ENCODE assay signal across 27 mouse cellular contexts in the genomic region with DNA sequence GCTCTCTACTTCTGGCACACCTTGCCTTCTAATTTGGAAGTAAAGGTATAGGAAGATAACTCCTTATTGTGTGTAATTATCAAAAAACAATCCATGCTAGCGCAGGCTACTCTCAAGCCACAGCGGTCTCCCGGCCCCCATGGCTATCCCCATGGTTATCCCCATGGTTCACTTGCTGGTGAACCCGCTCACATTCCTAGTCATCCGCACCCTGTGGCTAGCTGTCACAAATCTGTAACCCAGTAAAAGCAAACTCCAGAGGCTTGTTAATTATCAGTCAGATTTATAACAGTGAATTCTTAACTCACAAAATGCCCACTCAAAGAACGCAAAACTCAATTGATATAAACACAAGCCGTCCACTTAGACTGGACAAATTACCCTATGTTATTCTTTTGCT. TPM values are rescaled to one million over a fixed set of nuclear protein-coding genes. Genes with fewer than 3 reads are reported as not detected.
A peak's percentile ranks its signal among the peaks of the same experiment; 100 is the strongest.
DNase-seq lines count a peak whose midpoint lies in the region; ATAC-seq and TF ChIP-seq lines count a peak whose summit lies in the region.
"Had no signal": no experiment of that assay in that cellular context is flagged by ENCODE, and none has a peak within 500 bp of the region (broad histone marks: within the 10 kb centered on the region; RNA-seq: fewer than 3 reads in every experiment).

No protein-coding gene starts in this region.

- 68% methylated on average over 7 of the region's 7 CpGs for WGBS in kidney, postnatal 0 days

- no peak for ATAC-seq in kidney, postnatal 0 days (replicated peaks; ENCODE audit: low FRiP score, low read depth)
- no peak for ATAC-seq in monocyte, adult 5-6 weeks (replicated peaks; ENCODE audit: insufficient number of reproducible peaks, low FRiP score, low TSS enrichment, poor library complexity, severe bottlenecking)
- no peak for ATAC-seq in inflammation-experienced regulatory T-cells, adult 6 months
- ATAC-seq: CD4-positive, CD25-positive, alpha-beta regulatory T cell, adult 4 months; forebrain, embryonic 16.5 days had no signal

- H3K9ac ChIP-seq in kidney, postnatal 0 days (ENCODE audit: low read depth, low read length): no peak overlapping the region
- H3K9ac ChIP-seq: embryonic facial prominence, embryonic 12.5 days; embryonic facial prominence, embryonic 15.5 days; forebrain, embryonic 12.5 days; heart, embryonic 12.5 days; heart, embryonic 15.5 days; hindbrain, embryonic 14.5 days had no signal

- peak; percentile 37 to 46 for DNase-seq in kidney, adult 8-10 months
- peak; percentile 75 for DNase-seq in kidney, adult 9 months
- peak; percentile 12 for DNase-seq in kidney, postnatal 0 days (ENCODE audit: low spot score)
- DNase-seq in kidney, postnatal 25 days: peak; percentile 31 to 52
- DNase-seq in yolk sac, embryonic 10.5 days (ENCODE audit: low spot score): no peak
- DNase-seq in thymus, adult 18-20 months: no peak
- DNase-seq: adrenal gland, adult 2 months; adrenal gland, postnatal 14 days; cerebellum, adult 11 months; cerebellum, adult 2 months; cerebellum, adult 9-11 months; cerebellum, postnatal 25 days; gastrocnemius, adult 2 months; gastrocnemius, postnatal 25 days; heart, adult 18-20 months; heart, postnatal 14 days; heart, postnatal 4 days had no signal

- no peak overlapping the region for H3K4me3 ChIP-seq in kidney, postnatal 0 days (replicated peaks; ENCODE audit: low read depth, low read length)
- H3K4me3 ChIP-seq: embryonic facial prominence, embryonic 12.5 days; embryonic facial prominence, embryonic 15.5 days; forebrain, embryonic 12.5 days; gastrocnemius, adult 2 months; heart, embryonic 12.5 days; heart, embryonic 15.5 days had no signal

- no peaks in the 10 kb centered on the region for H3K27me3 ChIP-seq in kidney, postnatal 0 days (ENCODE audit: insufficient read depth, low read length)
- H3K27me3 ChIP-seq: embryonic facial prominence, embryonic 12.5 days; embryonic facial prominence, embryonic 15.5 days; forebrain, embryonic 12.5 days; heart, embryonic 12.5 days; heart, embryonic 15.5 days had no signal

- H3K36me3 ChIP-seq in kidney, postnatal 0 days (ENCODE audit: insufficient read depth, low read length): no peaks in the 10 kb centered on the region
- H3K36me3 ChIP-seq: embryonic facial prominence, embryonic 12.5 days; embryonic facial prominence, embryonic 15.5 days; forebrain, embryonic 12.5 days; heart, embryonic 15.5 days had no signal

- H3K4me2 ChIP-seq in kidney, postnatal 0 days (ENCODE audit: low read length): no peak overlapping the region
- H3K4me2 ChIP-seq: embryonic facial prominence, embryonic 12.5 days; embryonic facial prominence, embryonic 15.5 days; forebrain, embryonic 12.5 days; heart, embryonic 12.5 days; heart, embryonic 15.5 days; hindbrain, embryonic 14.5 days had no signal

- H3K27ac ChIP-seq in kidney, postnatal 0 days: no peak overlapping the region
- H3K27ac ChIP-seq: embryonic facial prominence, embryonic 12.5 days; embryonic facial prominence, embryonic 15.5 days; forebrain, embryonic 12.5 days; gastrocnemius, adult 2 months; heart, embryonic 15.5 days; hindbrain, embryonic 14.5 days had no signal

- no peaks in the 10 kb centered on the region for H3K4me1 ChIP-seq in kidney, postnatal 0 days (replicated peaks; ENCODE audit: insufficient read depth, low read length)
- H3K4me1 ChIP-seq: embryonic facial prominence, embryonic 12.5 days; embryonic facial prominence, embryonic 15.5 days; forebrain, embryonic 12.5 days; heart, embryonic 12.5 days; heart, embryonic 15.5 days had no signal

- no peak for TF ChIP-seq CTCF in kidney, postnatal 0 days (IDR thresholded peaks at IDR 0.05; ENCODE audit: low read depth)

- H3K9me3 ChIP-seq in kidney, postnatal 0 days (replicated peaks; ENCODE audit: low read length): no peaks in the 10 kb centered on the region
- H3K9me3 ChIP-seq: embryonic facial prominence, embryonic 12.5 days; embryonic facial prominence, embryonic 15.5 days; forebrain, embryonic 12.5 days; heart, embryonic 12.5 days; heart, embryonic 15.5 days had no signal

RNA-seq across cellular contexts. Expression of gene Vps13a, which starts 25.5 kb away (rescaled TPM):
- polyA plus RNA-seq in kidney, postnatal 0 days (2015; fragmentation: Nextera tagmentation; extraction: Ambion mirVana): 9.6 TPM in 2 replicates
- 48.0 to 86.5 TPM (median 52.3 TPM) in 3 replicates for total RNA-seq in monocyte, adult 5-6 weeks (2017)
- polyA plus RNA-seq in inflammation-experienced regulatory T-cells, adult 6 months (2017; shearing (Covaris generic)): 10 to 100 TPM; 29.2 to 58.1 (median 53.5) TPM

Comparison
In these comparisons a context has a peak if more than half of its experiments do, and no peak if none do; other contexts are left out.
1. DNase-seq: peak in kidney, adult 8-10 months (2 of 2), kidney, adult 9 months (single experiment), kidney, postnatal 0 days (single experiment) and kidney, postnatal 25 days (2 of 2); none in yolk sac, embryonic 10.5 days (single experiment) and thymus, adult 18-20 months (0 of 2).